Mouse (Mus musculus): ENCODE data around the gene Ush1g. TPM values are rescaled to one million over a fixed set of nuclear protein-coding genes. Genes with fewer than 3 reads are reported as not detected.
A peak's percentile ranks its signal among the peaks of the same experiment; 100 is the strongest.

The Ush1g gene
- total RNA-seq, 1 experiment from 2014 or later: not detected

- no peak for ATAC-seq (replicated peaks; ENCODE audit: insufficient number of reproducible peaks, low FRiP score, low TSS enrichment, poor library complexity, severe bottlenecking)
Observed at GRCm38 (mm10) chr11:115275954-115276353, 45.9 kb downstream of the Ush1g start.

- ATAC-seq (replicated peaks; ENCODE audit: insufficient number of reproducible peaks, low FRiP score, low TSS enrichment, poor library complexity, severe bottlenecking): no peak
Observed at GRCm38 (mm10) chr11:115275509-115275908, 46.3 kb downstream of the Ush1g start.

GRCm38 (mm10) chr11:115274771-115275170 is 47.1 kb downstream of the Ush1g start:
- ATAC-seq (replicated peaks; ENCODE audit: insufficient number of reproducible peaks, low FRiP score, low TSS enrichment, poor library complexity, severe bottlenecking): no peak

GRCm38 (mm10) chr11:115274178-115274577 is 47.7 kb downstream of the Ush1g start:
- no peak for ATAC-seq (replicated peaks; ENCODE audit: insufficient number of reproducible peaks, low FRiP score, low TSS enrichment, poor library complexity, severe bottlenecking)

- ATAC-seq (replicated peaks; ENCODE audit: insufficient number of reproducible peaks, low FRiP score, low TSS enrichment, poor library complexity, severe bottlenecking): no peak
Observed at GRCm38 (mm10) chr11:115273735-115274134, 48.1 kb downstream of the Ush1g start.

GRCm38 (mm10) chr11:115272894-115273498 is 48.8 kb downstream of the Ush1g start:
- ATAC-seq (replicated peaks; ENCODE audit: insufficient number of reproducible peaks, low FRiP score, low TSS enrichment, poor library complexity, severe bottlenecking): no peak

GRCm38 (mm10) chr11:115271481-115271880 is 50.4 kb downstream of the Ush1g start:
- ATAC-seq (replicated peaks; ENCODE audit: insufficient number of reproducible peaks, low FRiP score, low TSS enrichment, poor library complexity, severe bottlenecking): no peak

- ATAC-seq (replicated peaks; ENCODE audit: insufficient number of reproducible peaks, low FRiP score, low TSS enrichment, poor library complexity, severe bottlenecking): no peak
Observed at GRCm38 (mm10) chr11:115271052-115271451, 50.8 kb downstream of the Ush1g start.

GRCm38 (mm10) chr11:115270148-115270861 is 51.5 kb downstream of the Ush1g start:
- ATAC-seq (replicated peaks; ENCODE audit: insufficient number of reproducible peaks, low FRiP score, low TSS enrichment, poor library complexity, severe bottlenecking): 0 out of 2 replicates have a peak, but pooled peaks have one; percentile 45

- ATAC-seq (replicated peaks; ENCODE audit: insufficient number of reproducible peaks, low FRiP score, low TSS enrichment, poor library complexity, severe bottlenecking): no peak
Observed at GRCm38 (mm10) chr11:115269330-115270066, 52.3 kb downstream of the Ush1g start.

GRCm38 (mm10) chr11:115267958-115268357 is 53.9 kb downstream of the Ush1g start:
- ATAC-seq (replicated peaks; ENCODE audit: insufficient number of reproducible peaks, low FRiP score, low TSS enrichment, poor library complexity, severe bottlenecking): no peak

GRCm38 (mm10) chr11:115267061-115267883 is 54.6 kb downstream of the Ush1g start, which contains the start of gene Grin2c:
Gene Grin2c, minus strand, starts transcription at chr11:115267243.
- no peak for ATAC-seq (replicated peaks; ENCODE audit: insufficient number of reproducible peaks, low FRiP score, low TSS enrichment, poor library complexity, severe bottlenecking)

GRCm38 (mm10) chr11:115266400-115266778 is 55.5 kb downstream of the Ush1g start:
- no peak for ATAC-seq (replicated peaks; ENCODE audit: insufficient number of reproducible peaks, low FRiP score, low TSS enrichment, poor library complexity, severe bottlenecking)

- no peak for ATAC-seq (replicated peaks; ENCODE audit: insufficient number of reproducible peaks, low FRiP score, low TSS enrichment, poor library complexity, severe bottlenecking)
Observed at GRCm38 (mm10) chr11:115265771-115266399, 56.0 kb downstream of the Ush1g start.

Other genes with a start within 250 kb of the Ush1g start
- gene Rab37, start 230.6 kb downstream of the Ush1g start, total RNA-seq (2017): 31.7 to 64.8 TPM (median 33.2 TPM) in 3 replicates
- 20.4 to 32.5 TPM (median 25.8 TPM) in 3 replicates for gene Cd300lf, start 188.0 kb downstream of the Ush1g start, total RNA-seq (2017)
- 65.9 to 104 TPM (median 70.4 TPM) in 3 replicates for gene Slc9a3r1, start 158.7 kb downstream of the Ush1g start, total RNA-seq (2017)
- 12.1 to 32.4 TPM (median 17.3 TPM) in 3 replicates for gene Tmem104, start 134.6 kb downstream of the Ush1g start, total RNA-seq (2017)
- 25.4 to 39.9 TPM (median 37.8 TPM) in 3 replicates for gene Nat9, start 134.2 kb downstream of the Ush1g start, total RNA-seq (2017)
- gene Grin2c, start 54.8 kb downstream of the Ush1g start, total RNA-seq (2017): not detected in 3 replicates
- 8.4 to 14.8 TPM (median 11.7 TPM) in 3 replicates for gene Fdxr, start 45.0 kb downstream of the Ush1g start, total RNA-seq (2017)
- 0.11 to 0.78 TPM (median 0.38 TPM) in 3 replicates for gene Fads6, start 24.4 kb downstream of the Ush1g start, total RNA-seq (2017)
- not detected in 3 replicates for gene Otop2, start 14.9 kb downstream of the Ush1g start, total RNA-seq (2017)
- 0.39 TPM in 1 of 3 replicates, not detected in the others for gene Otop3, start 12.7 kb upstream of the Ush1g start, total RNA-seq (2017)
- 4.7 to 13.4 TPM (median 7.5 TPM) in 3 replicates for gene Hid1, start 45.7 kb upstream of the Ush1g start, total RNA-seq (2017)
- not detected in 3 replicates for gene Cdr2l, start 59.9 kb upstream of the Ush1g start, total RNA-seq (2017)
- gene Mrpl58, start 81.7 kb upstream of the Ush1g start, total RNA-seq (2017): 57.9 to 84.5 TPM (median 60.9 TPM) in 3 replicates
- 553 to 728 TPM (median 631 TPM) in 3 replicates for gene Atp5h, start 97.9 kb upstream of the Ush1g start, total RNA-seq (2017)
- gene Kctd2, start 98.1 kb upstream of the Ush1g start, total RNA-seq (2017): 20.7 to 29.6 TPM (median 24.3 TPM) in 3 replicates
- gene Trim80, start 118.5 kb upstream of the Ush1g start, total RNA-seq (2017): not detected in 3 replicates
- 0.39 TPM in 1 of 3 replicates, not detected in the others for gene Slc16a5, start 140.4 kb upstream of the Ush1g start, total RNA-seq (2017)
- gene Armc7, start 153.6 kb upstream of the Ush1g start, total RNA-seq (2017): 23.8 to 24.6 TPM (median 24.2 TPM) in 3 replicates
- 154 to 190 TPM (median 179 TPM) in 3 replicates for gene Nt5c, start 169.8 kb upstream of the Ush1g start, total RNA-seq (2017)
- gene Jpt1, start 192.3 kb upstream of the Ush1g start, total RNA-seq (2017): 230 to 253 TPM (median 234 TPM) in 3 replicates
- 356 to 417 TPM (median 357 TPM) in 3 replicates for gene Sumo2, start 214.2 kb upstream of the Ush1g start, total RNA-seq (2017)
- gene Nup85, start 242.4 kb upstream of the Ush1g start, total RNA-seq (2017): 44.3 to 90.7 TPM (median 75.8 TPM) in 3 replicates

Data from monocyte, adult 5-6 weeks (primary cell).